Mouse (Mus musculus) frontal cortex, postnatal 14 days (tissue): ENCODE measurements around the gene Timp4.
"Not testable (repeated sequence)": the region's sequence is repeated elsewhere in the genome, so short reads cannot be mapped to it uniquely, and the experiment has no call there.

Experiments used
- DNase-seq, 2 experiments: peaks; one replicate each; pipeline ENCODE4 v3.0.0; 2022; ENCODE audit warnings: low spot score in 2 of 2

The Timp4 gene

DNA sequence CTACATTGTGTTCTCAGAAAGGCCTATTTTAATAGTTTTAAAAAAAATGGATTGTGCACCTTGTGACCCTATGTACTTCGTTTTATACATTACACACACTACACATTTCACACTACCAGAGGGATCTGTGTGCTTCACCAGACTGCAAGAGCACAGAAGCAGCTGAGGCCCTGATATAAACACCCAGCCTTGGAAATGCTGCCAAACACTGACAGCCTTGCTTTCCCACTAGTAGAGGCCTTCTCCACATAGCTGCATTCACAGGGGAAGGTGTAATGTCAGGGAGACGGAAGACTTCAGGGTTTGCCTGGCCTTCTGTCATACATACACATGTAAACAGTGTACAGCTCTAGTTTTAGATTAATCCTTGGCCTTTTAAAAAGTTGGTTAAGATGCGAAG lies 3.2 kb upstream of the Timp4 start:
- no peak for DNase-seq

DNA sequence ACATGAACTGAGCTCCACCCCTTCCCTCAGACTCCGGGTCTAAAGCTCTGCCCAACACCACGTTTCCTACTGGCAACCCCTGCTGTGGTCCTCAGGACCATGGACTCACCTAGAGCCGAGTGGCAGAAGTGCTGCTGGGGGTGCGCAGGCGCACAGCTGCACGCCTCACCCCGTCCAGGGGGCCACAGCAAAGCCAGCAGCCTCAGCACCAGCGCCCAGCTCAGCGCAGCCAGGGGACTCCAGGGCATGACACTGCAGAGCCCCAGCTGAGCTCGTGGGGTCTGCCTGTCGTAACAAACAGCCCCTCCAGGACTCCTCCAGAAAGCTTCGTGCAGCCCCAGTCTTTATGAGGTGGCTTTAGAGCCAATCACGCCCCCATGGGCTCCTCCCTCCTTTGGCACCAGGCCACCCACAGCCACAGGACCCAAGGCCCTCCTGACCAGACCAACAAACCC lies 447 bp downstream of the Timp4 start:
- DNase-seq: no peak

DNA sequence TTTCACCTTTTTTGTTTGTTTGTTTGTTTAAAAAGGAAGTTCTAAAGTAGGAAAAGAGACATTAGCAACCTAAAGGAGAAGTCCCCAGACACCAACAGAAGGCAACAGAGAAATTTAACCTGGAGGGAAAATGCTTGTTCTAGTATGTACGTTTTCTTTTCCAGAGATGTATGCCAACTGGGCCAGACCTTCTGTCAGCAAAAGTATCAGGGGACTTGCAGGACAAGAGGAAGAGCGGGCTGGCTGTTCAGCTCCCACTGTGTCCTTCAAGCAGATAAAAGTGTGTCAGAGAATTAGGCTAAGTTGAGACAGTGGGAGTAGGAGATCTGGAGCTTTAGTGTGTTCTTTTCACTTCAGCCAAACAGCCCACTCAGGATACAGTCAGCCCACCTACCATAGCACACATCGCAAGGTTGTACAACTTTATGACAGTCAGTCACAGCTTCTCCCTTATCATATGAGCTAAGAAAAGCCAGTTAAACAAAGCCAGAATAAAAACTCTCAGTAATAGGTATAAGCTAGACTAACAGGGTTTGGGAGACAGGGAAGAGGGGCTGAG lies 6.4 kb downstream of the Timp4 start:
- DNase-seq: no peak

DNA sequence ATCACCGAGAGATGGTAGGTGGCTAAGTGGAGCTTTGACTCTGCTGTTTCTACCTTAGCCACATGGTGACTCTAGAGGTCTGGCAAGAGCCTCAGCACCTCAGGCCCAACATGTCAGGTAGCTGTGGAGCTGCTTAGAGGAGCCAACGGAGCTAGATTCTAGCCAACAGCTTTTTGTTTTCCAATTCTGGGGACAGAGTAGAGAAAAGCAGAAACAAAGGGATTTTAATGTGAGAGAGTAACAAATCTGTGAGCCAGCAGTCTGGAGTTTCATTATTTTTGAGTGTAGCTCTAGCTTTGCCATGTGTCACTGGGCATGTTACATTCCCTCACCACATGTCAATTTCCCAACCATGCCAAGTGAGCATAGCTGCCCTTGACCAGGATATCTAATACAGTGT lies 7.8 kb downstream of the Timp4 start:
- no peak for DNase-seq

DNA sequence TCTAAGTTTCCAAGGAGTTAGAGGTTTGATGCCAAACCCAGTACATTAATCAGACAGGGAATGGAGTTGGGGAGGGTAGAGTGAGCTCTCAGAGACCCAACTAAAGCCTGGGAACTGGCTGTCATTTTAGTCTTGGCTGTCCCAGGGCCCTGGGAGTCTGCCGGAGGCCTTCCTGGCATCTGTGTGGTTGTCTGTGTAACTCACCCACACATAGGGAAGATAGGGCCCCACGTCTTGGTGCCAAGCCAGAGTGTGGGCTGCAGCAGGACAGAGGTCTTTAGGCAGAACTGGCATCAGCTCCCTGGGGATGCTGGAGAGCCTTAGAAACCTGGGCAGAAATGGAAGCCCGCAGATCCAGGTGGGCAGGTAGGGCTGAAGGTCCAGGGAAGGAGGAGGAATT lies 10.1 kb downstream of the Timp4 start:
- no peak for DNase-seq

DNA sequence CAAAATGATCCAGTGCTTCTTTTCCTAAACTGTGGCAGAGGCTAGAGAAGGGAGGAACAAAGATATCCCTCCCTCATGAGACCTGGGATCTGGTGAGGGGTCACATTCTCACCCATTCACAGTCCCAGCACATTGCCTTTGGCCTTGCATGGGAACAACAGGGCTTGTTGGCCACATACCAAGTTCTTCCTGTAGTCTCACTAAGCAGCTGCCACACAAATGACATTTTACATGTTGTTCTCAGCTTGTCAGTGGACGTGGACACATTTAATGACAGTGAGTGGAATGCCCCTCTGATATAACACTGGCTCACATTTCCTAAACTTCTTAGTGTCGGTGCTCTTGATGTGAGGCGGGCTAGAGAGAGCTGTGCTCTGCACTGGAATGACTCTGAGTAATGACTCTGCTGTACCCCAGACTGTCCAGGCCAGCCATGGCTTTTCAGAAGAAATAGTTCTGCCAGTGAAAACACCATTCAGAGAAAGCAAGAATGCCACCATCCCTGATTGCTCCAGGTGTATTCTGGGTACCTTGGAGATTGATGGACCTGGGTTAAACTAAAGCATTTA lies 10.8 kb downstream of the Timp4 start:
- no peak for DNase-seq

DNA sequence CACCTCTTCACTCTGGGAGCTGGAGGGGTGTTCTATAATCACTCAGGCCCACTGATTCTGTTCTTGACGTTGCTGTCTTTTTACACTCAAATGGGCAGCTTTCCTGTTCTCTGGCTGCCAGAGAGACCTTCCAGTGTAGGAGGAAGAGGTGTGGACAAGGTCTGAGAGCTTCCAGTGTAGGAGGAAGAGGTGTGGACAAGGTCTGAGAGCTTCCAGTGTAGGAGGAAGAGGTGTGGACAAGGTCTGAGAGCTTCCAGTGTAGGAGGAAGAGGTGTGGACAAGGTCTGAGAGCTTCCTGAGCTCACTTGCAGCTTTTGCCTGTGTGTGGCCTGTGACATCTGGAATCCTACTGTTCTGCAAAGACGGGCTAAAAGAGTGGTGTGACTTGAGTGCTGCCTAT lies 11.6 kb downstream of the Timp4 start:
- DNase-seq: not testable (repeated sequence)

DNA sequence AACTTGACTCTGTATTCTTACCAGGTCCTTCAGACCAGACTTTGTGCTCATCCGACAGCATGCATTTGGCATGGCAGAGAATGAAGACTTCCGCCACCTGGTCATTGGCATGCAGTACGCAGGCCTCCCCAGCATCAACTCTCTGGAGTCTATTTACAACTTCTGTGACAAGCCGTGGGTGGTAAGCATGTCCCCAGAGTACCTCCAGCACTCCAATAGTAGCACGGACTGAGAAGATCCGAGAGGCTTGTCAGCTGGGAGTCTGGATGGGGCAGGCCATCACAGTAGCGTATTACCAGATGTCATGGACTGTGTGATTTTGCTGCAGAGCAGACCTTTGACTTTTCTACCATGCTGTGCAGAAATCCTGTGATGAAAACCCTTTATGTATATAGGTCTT lies 12.7 kb downstream of the Timp4 start:
- no peak for DNase-seq

DNA sequence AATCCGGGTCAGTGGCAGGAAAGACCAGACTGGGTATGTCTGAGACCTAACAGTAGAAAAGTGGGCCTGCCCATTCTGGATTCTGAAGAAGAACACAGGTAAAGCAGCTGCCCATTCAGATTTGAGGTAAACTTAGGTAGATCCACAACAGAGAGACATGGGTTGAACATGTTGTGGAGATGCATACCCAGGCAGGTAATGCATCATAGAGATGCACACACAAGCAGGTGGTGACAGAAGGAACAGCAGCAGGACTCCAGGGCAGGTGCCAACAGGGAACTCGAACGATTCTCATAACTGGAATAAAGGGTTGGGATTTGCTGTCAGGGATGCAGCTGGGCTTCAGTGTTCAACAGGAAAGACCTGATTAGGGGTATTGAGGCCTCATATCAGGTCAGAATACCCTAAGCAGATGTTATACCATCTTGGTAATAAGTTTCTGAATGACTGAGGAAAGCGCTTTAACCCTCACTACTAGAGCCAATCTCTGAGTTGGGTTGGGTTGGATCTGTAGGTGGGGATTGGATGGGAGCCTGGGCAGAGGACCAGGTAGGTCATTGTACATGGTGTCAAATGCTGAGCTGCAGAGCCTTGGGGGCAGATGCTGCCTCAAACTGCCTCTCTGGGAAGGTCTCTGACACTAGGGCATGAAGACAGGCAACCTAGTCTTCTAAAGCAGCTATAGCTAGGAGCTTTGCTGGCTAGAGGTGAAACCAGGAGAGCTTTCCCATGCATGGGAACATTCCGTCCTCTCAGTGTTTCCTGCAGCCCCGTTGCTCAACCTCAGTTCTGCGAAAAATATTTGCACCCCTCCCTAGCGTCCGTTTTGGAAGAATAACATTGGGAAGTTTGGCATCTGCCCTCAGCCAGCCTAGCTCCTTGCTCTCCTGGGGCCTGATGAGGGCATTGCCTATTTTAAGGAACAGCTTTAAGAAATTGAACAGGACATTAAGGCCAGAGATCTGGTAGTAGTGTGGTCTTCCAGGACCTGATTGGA lies 13.7 kb downstream of the Timp4 start:
- no peak for DNase-seq

DNA sequence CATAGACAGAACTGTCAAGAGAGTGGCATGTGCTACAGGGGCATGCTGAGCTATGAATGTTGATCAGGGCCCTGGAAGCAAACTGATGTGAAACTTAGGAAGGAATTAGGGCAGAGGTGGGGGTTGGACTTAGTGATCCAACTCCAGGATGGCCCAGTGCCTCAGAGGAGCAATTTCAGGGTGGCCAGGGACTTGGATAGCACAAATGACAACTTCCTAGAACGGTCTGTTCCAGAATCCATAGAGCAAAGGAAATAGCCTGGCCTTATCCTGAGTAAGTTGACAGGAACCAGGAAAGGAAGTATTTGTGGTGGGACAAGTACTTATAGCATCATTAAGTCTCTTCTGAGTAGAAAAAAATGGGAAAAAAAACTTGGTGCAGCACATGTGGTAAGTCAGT lies 19.4 kb downstream of the Timp4 start:
- no peak for DNase-seq

DNA sequence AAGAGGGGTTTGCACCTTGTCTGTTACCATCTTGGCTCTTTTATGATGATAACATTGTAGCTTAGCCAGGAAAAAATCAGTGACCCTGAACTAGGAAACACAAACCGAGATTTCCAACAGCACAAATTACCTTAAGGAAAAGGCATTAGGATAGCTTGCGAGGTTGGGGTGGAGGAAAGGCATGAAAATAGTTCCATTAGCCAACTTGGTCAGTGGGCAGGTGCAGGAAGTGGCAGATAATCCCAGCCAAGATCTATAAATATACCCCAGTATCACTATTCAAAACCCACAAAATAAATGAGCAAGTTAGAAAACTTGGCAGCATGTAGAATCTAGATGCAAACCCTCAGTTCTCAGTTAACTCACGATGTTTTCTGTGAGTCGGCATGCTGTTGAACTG lies 20.2 kb downstream of the Timp4 start:
- DNase-seq: no peak

DNA sequence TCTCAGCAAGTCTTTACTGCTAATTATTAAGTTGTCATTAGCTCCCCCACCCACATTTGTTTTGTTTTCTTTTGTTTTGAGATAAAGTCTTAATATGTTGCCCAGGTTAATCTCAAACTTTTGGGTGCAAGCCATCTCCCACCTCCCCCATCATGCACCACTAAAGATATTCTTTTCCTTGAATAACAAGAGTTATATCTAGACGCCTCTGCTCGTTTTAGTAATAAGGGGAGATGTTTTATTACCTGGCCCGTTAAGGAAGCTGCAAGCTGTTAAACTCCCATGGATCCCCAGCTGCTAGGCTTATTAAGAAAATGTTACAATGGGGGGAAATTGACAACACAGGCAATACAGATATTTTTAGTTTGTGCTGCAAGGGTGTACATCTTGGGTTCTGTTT lies 21.4 kb downstream of the Timp4 start:
- DNase-seq: no peak

DNA sequence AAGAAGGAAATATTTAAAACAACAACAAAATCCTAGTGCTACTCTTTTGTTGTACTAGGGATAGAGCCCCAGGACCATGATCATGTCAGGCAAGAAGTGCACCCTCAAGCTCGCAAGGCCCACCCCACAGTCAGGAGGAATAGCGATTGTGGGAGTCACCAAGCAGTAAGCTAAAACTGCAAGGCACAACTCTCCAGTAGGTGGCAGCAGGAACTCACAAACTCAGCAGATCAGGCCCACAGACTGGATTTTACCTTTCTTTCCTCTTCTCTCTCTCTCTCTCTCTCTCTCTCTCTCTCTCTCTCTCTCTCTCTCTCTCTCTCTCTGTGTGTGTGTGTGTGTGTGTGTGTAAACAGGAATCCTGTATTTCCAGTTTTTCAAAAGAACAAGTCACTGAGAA lies 24.5 kb downstream of the Timp4 start:
- peak; percentile 47 to 82 for DNase-seq

DNA sequence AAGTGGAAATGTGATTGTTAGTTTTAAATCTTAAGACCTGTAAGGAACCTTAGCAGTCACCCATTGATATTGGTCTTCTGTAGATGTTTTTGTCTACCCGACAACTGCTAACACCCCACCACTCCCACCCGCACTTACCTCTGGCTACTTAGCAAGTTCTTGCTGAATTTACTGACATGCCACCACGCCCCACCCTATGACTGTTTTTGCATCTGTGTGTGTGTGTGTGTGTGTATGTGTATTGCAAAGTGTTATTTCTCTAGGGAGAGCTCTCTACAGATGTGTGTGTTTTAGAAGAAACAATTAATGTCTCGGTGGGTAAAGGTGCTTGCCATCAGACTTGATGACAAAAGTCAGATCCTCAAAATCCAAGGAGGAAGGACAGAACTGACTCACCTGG lies 25.0 kb downstream of the Timp4 start, which contains the start of gene Gm17482:
Gene Gm17482 (plus strand): TSS at position 301 of the 400 bp plus-strand sequence.
- no peak for DNase-seq

DNA sequence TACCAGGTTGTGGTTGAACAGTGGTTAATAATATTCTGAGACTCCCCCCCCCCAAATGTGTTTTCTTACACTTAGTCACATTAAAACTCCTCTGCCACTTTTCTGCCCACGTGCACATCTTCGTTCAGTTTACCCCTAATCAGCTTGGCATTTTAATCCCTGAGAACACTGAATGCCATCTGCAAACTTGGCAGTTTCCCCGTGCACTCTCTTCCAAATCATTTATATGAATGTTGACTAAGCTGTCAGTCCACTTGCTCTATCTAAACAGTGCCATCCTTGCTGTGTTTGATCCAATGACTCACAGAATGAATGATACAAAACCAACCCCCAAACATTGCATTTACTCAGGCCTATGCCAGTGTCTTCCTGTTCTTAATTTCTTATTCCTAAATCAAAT lies 26.5 kb downstream of the Timp4 start:
- DNase-seq: no peak

DNA sequence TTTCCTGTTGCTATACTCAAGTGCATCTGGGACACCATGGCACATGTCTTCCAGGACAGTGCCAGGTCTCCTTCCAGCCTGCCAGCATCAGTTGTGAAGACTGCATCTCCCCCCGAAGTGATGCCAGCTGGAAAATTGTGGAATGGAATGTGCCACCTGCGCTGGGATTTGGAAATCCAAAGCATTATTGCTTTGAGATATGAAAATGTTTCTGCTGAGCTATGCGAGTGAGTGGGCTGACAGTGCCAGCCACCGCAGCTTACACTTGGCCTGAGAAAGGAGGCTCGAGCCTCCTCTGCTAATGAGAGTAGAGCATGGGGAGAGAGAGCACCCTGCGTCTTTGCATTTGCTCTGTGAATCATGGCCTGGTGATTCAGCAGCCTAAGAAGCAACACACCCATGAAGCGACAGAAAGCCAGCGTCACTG lies 30.8 kb downstream of the Timp4 start:
- DNase-seq: no peak

DNA sequence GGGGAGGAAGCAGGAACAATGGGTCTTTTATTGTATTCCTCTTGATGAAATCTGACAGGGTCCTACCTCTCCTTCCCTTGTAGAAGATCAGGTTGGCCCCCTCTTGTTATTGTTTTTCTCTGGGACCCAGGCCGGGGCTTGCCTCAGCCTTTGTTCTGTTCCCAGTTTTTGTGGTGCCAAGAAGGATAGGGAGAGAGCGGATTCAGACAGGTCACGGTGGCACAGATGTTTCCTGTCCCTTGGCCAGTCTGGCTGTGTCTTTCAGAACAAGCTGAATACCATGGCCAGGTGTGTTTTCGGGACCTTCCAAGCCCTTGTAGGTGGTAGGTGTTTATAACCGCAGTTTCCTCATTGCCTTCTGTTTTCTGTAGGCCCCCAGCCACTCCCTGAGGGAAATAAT lies 38.9 kb downstream of the Timp4 start:
- no peak for DNase-seq

DNA sequence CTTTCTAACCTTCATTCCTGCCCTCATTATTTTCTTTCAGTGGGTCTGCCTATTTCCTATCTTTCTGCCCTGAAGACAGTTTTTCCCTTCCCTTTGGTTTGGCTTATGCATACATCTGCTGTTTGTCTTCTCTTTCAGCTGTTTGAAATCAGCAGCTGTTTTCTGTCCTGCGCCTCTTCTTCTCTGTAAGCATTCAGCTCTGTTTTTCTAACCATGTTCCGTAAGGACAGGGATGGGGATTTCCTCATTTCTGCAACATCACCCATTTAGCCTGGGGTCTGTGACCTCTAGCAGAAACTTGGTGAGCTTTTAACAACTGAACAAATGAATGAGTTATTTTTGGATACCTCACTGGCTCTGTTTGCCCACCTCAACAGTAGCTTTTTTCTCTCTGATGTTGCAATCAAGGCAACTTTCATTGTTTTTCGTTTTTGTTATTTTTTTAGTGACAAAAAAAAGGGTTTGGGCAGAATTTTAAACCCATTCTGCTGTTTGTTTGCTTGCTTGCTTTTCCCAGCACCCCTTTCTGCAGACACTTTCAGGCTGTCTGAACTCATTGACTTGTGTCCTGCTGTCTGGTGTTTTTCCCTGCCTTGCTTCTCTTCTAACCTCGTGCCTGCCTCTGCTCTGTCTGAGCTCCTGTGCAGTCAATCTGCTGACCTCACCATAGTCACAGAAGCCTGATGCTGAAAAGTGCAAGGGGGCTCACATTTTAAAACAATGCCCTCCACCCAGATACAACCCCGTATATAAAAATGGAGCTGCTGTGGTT lies 39.7 kb downstream of the Timp4 start:
- no peak for DNase-seq

DNA sequence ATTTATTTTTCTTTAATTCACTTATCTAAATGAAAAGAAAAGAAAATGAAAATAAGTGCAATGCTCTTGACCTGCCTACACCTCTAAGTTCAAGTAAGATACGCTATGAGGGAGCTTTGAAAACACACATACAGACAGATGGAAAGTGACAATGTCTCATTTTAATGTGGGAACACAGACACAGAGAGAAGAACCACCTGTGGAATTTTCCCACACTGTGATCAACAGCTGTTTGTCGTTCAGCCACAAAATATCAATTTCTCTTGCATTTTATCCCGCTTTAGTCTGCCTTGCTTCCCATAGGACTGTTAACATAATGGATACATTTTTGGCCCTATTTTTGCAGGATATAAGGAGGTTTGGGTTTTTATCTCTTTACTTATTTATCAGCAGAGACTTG lies 41.2 kb downstream of the Timp4 start:
- no peak for DNase-seq

DNA sequence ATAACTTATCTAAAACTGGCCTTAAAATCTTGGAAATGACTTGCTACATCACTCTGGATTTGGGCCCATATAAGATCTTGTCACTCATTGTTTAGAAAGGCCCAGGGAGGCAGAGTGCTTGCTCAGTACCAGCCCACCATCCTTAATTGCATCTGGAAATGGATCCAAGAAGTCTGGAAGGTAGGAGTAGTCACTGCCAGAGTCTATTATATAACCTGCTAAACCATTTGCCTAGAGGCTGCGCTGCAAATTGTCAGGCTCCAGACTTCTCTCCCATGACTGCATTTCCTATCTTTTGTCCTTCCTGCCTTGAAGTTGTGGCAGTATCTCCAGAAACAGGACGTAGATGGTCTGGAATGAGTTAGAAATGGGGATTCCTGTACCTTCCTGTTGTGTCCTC lies 41.8 kb downstream of the Timp4 start:
- no peak for DNase-seq

DNA sequence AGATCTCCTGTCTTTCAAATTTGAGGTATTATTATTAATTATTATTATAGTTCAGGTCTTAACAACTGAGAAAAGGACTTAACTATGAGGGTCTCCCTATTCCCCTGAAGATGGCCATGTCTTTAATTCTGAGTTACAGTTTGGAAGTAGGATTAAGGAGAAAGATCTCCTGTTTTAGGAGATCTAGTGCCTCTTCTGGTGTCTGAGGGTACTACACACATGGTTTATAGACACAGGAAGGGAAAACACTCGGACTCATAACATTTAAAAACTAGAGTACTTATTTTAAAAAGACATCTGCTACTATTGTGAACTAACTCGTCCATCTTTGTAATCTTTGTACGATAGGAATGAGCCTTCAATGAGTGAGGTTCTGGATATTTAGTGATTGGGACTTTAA lies 49.0 kb downstream of the Timp4 start:
- no peak for DNase-seq

DNA sequence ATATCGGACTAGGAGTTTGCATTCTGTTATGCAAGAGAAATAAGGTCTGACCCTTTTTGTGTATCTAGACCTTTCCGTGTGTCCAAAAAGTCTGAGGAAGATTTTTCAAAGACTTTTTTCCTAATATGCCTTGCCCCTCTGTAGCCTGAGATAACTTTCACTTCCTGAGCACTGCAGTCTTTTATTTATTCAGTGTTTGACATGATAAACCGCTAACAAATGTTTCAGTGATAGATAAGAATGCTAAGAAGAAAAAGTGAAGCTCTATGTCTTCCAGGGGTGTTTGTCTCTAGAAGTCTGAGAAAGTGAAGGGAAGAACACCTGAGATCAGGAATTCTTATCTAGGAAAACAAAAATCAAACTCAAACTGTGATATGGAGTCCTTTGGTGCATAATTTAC lies 51.3 kb downstream of the Timp4 start:
- DNase-seq: no peak
